Mouse (Mus musculus) monocyte, adult 5-6 weeks (primary cell): ENCODE data around the gene Fmnl1. TPM values are rescaled to one million over a fixed set of nuclear protein-coding genes. Genes with fewer than 3 reads are reported as not detected.

ENCODE experiments used
- ATAC-seq: fragments of 153-309, 156-312 bp; replicated peaks from 2 replicates; pipeline ENCODE4 v1.8.0; 2017; ENCODE audit warnings: mild to moderate bottlenecking; ENCODE audit not compliant: low TSS enrichment, insufficient number of reproducible peaks, severe bottlenecking, poor library complexity, low FRiP score
- total RNA-seq: library from RNA; stranded (forward); fragments of 200-1000, 200-491, 200-594 nt; gene quantifications from 3 replicates; pipeline ENCODE4 v1.2.3, GENCODE M21; 2017

Fmnl1 gene
- total RNA-seq, 1 experiment from 2014 or later = 252 TPM

GRCm38 (mm10) chr11:103177815-103178485 lies 7.0 kb downstream of the Fmnl1 start:
- peak; percentile 62 for ATAC-seq

DNA sequence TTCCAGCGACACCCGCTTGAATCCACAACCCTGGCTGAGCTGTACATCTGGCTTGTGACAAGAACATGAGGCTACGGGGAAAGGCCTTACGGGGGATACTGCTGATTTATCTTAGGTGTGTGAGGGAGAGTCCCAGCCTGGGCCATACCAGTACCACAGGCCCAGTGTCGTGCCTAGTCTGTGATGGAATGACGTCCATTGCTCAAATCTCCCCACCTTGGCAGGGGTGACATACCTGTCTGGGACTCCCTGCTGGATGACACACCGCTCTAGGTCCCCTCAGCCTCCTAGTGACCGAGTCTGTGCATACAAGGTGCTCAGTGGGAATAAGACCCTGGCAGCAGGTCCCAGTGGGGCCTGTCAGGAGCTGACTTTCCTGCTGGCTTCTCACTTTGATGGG lies 7.8 kb downstream of the Fmnl1 start:
- ATAC-seq = no peak

GRCm38 (mm10) chr11:103180426-103180825 lies 9.5 kb downstream of the Fmnl1 start:
- ATAC-seq = no peak

- ATAC-seq = no peak
Measured at GRCm38 (mm10) chr11:103181349-103181748, 10.4 kb downstream of the Fmnl1 start.

GRCm38 (mm10) chr11:103181911-103182310 lies 11.0 kb downstream of the Fmnl1 start:
- no peak for ATAC-seq

DNA sequence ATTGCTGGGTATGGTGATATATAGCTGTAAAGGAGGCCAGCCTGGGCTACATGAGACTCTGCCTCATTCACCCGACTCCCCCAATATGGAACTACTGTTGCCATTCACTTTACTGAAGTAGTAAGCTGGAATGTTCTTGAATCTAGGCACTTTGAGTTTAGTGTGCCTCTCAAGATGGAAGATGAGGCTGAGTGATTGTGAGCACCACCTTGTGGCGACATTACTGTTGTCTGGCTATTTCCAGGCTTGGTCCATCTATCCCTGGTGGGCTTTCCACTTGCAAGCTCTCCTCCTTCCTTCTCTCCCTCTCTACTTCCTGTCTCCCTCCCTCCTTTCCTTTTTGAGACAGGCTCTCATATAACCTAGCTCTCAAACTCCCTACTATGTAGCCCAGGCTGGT lies 14.0 kb downstream of the Fmnl1 start:
- 0 out of 2 replicates have a peak, but pooled peaks have one; percentile 21 for ATAC-seq

DNA sequence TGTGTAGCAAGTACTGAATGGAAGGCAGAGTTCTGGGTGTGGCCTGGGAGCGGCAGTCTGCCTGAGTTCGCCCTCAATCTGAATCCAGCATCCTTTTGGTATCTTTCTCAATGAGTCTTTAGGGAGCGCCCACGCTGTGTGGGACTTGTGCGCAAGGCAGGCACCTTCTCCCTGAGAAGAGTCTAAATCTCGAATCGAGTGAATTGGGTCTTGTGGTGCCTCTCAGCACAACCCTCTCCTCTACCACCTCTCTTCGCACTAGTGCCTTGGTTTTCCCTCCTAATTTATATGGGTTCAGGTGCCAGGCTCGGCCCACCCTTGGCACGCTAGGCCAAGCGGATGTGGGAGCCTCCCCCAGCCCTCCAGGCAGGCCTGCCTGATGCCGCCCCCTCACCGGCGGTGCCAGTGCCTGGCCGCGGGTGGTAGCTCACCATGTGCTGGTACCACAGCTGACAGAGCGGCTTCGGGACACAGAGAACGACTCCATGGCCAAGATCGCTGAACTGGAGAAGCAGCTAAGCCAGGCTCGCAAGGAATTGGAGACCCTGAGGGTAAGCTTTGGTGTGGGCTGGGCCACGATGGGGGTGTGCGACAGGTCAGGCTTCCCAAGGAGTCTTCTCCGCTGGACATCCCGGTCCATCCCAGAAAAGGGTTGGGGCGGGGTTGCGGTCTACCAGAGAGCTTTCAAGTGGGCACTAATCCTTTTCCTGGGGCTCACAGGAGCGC lies 21.5 kb downstream of the Fmnl1 start:
- ATAC-seq = no peak

GRCm38 (mm10) chr11:103192956-103193824 lies 22.3 kb downstream of the Fmnl1 start:
- no peak for ATAC-seq

DNA sequence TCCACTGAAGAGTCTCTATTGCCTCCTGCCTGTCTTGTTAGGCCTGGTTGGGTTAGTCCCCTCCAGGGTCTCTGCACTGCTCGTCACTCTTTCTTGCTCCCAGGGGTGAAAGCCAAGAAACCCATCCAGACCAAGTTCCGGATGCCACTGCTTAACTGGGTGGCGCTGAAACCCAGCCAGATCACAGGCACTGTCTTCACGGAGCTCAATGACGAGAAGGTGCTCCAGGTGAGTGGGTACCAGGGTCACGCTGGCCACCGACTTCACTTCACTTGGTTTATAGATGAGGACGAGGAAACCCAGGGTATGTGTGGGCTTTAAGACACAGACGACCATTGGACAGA lies 22.9 kb downstream of the Fmnl1 start:
- ATAC-seq = no peak

GRCm38 (mm10) chr11:103195236-103195635 lies 24.3 kb downstream of the Fmnl1 start:
- no peak for ATAC-seq

- ATAC-seq = no peak
Measured at GRCm38 (mm10) chr11:103195656-103196055, 24.7 kb downstream of the Fmnl1 start.

GRCm38 (mm10) chr11:103197340-103197739 lies 26.4 kb downstream of the Fmnl1 start:
- no peak for ATAC-seq

DNA sequence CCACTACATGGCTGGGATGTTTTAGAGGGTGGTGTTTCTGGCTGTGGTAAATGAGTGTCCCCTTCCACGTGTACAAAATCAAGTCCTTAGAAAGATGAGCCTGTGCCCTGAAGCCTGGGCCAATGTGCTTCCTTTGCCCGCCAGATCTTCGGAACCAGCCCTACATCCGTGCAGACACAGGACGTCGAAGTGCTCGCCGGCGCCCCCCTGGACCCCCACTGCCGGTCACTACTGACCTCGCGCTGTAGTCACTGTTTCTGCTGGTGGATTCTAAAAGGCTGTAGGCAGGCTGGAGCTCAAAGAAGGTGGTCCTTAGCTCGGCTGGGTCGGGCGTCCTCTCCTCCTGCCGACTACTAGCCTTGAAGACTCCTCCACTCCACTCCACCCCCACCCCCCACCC lies 27.4 kb downstream of the Fmnl1 start:
- no peak for ATAC-seq

GRCm38 (mm10) chr11:103198911-103199803 lies 28.2 kb downstream of the Fmnl1 start:
- no peak for ATAC-seq

GRCm38 (mm10) chr11:103201664-103202063 lies 30.8 kb downstream of the Fmnl1 start:
- ATAC-seq = 0 out of 2 replicates have a peak, but pooled peaks have one; percentile 0

DNA sequence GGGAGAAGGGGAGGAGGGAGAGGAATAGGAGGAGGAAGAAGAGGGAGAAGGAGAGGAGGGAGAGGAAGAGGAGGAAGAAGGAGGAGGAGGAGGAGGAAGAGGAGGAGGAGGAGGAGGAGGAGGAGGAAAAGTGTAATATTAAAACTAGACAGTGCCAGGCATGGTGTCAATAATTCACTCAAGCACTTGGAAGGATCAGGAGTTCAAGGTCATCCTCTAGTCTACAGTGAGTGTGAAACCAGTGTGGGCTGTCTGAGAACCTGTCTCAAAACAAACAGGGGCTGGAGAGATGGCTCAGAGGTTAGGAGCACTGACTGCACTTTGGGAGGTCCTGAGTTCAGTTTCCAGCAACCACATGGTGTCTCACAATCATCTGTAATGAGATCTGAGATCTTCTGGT lies 31.5 kb downstream of the Fmnl1 start:
- ATAC-seq = no peak

DNA sequence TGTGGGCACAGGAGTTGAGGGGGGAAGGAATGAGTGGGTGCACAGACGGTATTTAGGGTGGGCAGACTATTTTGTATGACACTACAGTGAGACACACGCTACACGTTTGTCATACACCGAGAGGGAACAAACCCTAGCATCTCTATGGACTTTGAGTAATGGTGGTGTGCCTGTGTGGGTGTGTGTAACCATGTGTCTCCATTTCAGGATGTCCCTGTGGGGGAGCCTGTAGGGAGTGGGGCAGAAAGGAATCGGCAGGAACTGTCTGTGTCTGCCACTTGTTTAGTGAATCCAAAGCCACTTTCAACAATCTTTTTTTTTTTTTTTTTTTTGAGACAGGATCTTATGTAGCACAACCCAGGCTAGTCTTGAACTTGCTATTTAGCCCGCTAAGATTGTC lies 35.3 kb downstream of the Fmnl1 start:
- ATAC-seq = no peak

GRCm38 (mm10) chr11:103208458-103208857 lies 37.6 kb downstream of the Fmnl1 start, which contains the start of gene 1700023F06Rik:
1700023F06Rik (minus strand) TSS chr11:103208558.
- no peak for ATAC-seq
